Mouse (Mus musculus): ENCODE measurements around the gene Sergef.

GRCm38 (mm10) chr7:46587466-46587865, 52.1 kb downstream of the Sergef start:
- TF ChIP-seq GATA1 (IDR thresholded peaks at IDR 0.05; ENCODE audit: borderline replicate concordance, low read length) = no peak
- no peak for TF ChIP-seq CTCF (IDR thresholded peaks at IDR 0.05; ENCODE audit: low read depth, low read length)
- TF ChIP-seq POLR2AphosphoS5 (IDR thresholded peaks at IDR 0.05; ENCODE audit: insufficient replicate concordance, low read depth, low read length) = no peak
- no peak for TF ChIP-seq GATA2 (IDR thresholded peaks at IDR 0.05; ENCODE audit: borderline replicate concordance, low read depth, low read length)
- TF ChIP-seq TAL1 (conservative IDR thresholded peaks at IDR 0.05; ENCODE audit: low read depth, low read length) = no peak

Measured in G1E (cell line).